Mouse (Mus musculus) gastrocnemius, postnatal 25 days (tissue): ENCODE data around the gene Vamp8. TPM values are rescaled to one million over a fixed set of nuclear protein-coding genes. Genes with fewer than 3 reads are reported as not detected.

ENCODE experiments used
- DNase-seq: peaks from one replicate; pipeline ENCODE4 v3.0.0; 2022
- total RNA-seq, 2 experiments: library from RNA; stranded (reverse); gene quantifications; 1 replicate in 1 of 2; 2 replicates in 1 of 2; pipeline ENCODE4 v1.2.3; 2021

Vamp8 gene
- total RNA-seq, 2 experiments from 2014 or later, result 44.2 to 49.7 TPM

DNA sequence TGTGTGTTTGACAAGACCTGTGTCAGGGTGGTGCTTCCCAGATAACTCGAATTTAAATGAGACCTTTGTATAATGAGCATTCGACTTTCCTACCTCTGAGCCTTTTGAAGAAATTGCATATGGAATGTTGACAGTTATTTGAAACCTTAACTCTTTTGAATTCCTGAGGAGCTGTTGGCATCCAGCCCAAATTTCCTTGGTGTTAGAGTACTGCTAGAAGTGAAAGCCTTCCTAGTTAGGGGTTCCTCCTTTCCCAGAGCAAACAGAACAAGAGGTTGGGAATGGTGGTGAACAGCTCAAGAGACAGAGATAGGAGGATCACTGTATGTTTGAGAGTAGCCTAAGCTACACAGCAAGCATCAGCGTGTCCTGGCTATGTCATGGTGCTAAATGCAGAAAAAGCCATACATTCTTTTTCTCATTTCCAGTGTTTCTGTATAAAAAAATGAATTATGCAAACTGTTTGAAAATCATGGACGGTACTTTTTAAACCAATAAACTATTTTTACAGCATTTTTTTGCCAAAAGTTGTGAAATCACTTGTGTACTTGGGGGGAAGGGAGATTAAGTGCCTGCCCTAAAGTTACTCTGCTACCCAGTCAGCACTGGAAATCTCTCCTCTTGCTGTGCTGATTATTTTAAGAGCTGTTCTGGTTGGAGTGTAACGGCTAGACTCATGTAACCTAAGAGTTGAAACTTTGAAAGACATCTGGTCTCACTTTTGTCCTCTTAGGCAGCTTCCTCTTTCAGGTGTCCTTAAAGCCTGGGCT is 37.7 kb downstream of the Vamp8 start:
- DNase-seq, result no peak

DNA sequence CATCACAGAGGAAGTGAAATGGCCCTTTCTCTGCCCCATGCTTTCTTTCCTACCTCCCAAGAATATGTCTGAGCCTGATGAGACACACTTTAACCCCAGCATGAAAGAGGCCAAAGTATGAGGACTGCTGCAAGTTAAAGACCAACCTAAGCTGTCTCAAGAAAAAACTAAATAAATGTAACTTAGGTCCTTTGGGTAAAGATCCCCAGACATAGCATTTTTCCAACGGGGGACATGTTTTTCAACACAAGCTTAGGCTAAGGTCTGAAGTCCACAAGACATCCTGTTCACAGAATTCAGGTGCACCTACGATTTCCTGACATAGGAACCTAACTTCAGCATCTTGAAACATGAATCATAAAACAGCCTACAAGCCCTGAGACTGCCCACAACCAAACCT is 40.3 kb downstream of the Vamp8 start:
- no peak for DNase-seq

- no peak for DNase-seq
Measured at GRCm38 (mm10) chr6:72348411-72348810, 42.1 kb downstream of the Vamp8 start.

DNA sequence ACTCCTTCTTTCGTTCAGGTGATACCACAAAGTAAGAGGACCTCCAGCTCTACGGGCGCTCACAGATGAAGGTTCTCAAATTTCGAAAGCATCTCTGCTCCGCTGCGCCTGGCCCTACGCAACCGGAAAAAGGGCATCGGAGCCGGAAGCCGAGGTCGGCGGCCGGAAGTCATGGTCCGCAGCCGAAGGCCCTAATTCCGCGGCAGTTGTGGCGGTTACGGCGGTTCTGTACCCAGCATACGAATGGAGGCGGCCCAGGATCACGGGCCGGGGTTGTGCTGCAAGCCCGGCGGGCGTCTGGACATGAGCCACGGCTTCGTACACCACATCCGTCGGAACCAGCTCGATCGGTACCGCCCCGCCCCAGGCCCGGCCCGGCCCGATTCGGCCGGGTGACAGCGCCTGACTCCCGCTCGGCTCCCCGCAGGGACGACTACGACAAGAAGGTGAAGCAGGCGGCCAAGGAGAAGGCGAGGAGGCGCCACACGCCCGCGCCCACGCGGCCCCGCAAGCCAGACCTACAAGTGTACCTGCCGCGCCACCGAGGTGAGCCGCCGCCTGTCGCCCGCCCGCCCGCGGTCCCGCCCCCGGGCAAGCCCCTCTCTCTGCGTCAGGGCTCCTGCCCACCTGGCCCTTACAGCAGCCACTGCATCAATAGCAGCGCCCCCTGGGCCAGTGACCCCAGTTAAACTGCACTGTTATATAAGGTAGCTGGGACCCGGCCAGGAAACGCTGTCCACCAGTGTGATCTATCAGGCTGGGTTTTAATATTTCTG is 43.1 kb downstream of the Vamp8 start, which contains the start of gene 0610030E20Rik:
TSS of gene 0610030E20Rik (plus strand) at position 152 of the 776 bp plus-strand sequence.
- DNase-seq, result peak; percentile 79

DNA sequence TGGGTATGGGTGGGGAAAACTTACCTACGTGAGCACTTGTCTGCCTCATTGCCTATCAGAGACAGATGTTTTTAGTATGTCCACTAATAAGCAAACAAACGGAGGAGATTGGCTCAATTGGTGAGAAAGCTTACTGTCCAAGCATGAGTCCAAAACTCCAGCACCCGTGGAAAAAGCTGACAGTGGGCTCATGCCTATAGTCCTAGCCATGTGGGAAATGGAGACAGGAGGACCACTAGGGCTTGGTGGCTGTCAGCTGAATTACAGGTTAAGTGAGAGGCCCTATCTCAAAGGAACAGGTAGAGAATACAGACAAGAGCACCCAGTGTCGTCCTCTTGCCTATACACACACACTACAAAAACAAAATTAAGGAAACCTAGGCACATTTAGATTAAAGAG is 44.2 kb downstream of the Vamp8 start:
- DNase-seq, result no peak

DNA sequence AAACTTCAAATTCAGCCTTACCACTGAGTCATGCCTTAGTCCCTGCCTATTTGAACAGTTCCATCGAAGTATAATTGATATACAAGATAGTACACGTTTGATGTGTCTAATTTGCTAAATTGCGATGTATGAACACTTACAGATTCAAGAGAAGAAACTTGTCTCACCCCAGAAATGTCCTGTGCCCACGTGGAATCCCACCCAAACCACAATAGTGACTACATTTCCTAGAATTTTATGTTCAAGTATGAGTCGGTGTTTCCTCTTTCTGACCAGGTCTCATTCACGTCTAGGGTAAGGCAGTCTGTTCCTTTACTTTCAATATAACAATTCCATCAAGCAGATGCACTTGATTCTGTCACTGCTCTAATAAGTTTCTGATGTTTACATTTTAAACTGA is 44.9 kb downstream of the Vamp8 start:
- no peak for DNase-seq

- DNase-seq, result peak; percentile 91
Measured at GRCm38 (mm10) chr6:72345074-72345567, 45.4 kb downstream of the Vamp8 start, which contains the start of gene Usp39. Usp39 (minus strand) TSS chr6:72345184.

DNA sequence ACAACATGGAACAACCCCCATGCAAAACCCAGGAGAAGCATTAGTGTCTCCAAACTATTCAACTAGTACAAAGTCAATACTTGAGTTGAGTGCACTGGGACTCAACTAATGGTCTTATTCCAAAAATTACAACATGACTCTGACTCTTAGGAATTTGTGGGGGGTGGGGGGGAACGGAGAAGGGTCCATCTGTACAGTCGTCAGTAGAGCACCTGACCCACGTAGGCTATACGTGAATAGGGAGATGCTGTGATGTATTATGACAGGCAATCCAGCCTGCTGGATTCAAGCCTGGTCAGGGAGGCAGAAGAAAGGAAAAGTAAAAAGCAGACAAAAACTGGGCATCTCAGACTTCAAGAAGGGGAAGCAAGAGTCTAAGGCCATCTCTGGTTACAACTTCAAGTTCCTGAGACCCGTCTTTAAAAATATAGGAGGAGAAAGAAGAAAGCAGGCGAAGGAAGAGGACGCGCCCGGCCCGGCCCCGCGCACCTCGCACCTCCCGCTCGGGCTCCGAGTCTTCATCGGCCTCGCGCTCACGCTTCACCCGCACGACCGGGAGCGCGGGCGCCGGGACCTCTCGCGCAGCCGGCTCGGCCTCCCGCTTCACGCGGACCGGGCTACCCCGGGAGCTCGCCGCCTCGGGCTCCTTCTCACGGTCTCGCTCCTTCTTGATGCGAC is 46.0 kb downstream of the Vamp8 start:
- DNase-seq, result no peak

DNA sequence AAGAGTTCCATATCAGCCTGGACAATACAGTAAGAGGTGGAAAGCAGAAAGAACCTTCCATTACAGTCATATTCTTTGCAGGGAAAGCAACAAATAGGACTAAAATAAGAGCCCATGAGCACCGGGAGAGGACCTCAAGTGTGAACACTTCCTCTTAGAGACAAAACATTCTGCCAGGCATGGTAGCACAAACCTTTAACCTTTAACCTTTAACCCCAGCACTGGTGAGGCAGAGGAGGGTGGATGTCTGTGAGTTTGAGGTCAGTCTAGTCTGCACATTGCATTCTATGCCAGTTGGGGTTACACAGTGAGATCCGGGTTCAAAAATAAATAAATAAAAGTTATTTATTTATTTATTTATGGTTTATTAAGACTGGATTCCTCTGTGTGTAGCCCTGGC is 50.0 kb downstream of the Vamp8 start:
- no peak for DNase-seq

Other genes with a start within 250 kb of the Vamp8 start
- 1 to 10 TPM; 4.5 to 7.8 TPM for gene Atoh8, start 155.1 kb downstream of the Vamp8 start, total RNA-seq
- not detected for gene Sftpb, start 86.1 kb downstream of the Vamp8 start, total RNA-seq
- gene Usp39, start 45.5 kb downstream of the Vamp8 start, total RNA-seq, result 10 to 100 TPM; 18.6 to 20.3 TPM
- 10 to 100 TPM; 11.2 to 12.8 TPM for gene 0610030E20Rik, start 43.4 kb downstream of the Vamp8 start, total RNA-seq
- 10 to 100 TPM; 14.8 to 17.3 TPM for gene Tmem150a, start 35.3 kb downstream of the Vamp8 start, total RNA-seq
- gene Rnf181, start 23.7 kb downstream of the Vamp8 start, total RNA-seq, result 10 to 100 TPM; 23.8 to 28.8 TPM
- gene Vamp5, start 10.2 kb downstream of the Vamp8 start, total RNA-seq, result 10 to 100 TPM; 97.2 to 99.9 TPM
- gene Ggcx, start 23.6 kb upstream of the Vamp8 start, total RNA-seq, result 10 to 100 TPM; 12.3 to 16.4 TPM
- gene Mat2a, start 48.9 kb upstream of the Vamp8 start, total RNA-seq, result 100 to 1,000 TPM; 113 to 118 TPM
- 1 to 10 TPM in 1 of 2 experiments, under 1 TPM in 1; 1.00 to 1.3 TPM for gene Sh2d6, start 131.0 kb upstream of the Vamp8 start, total RNA-seq
- 10 to 100 TPM in 1 of 2 experiments, 1 to 10 TPM in 1; 8.1 to 10.5 TPM for gene Capg, start 153.7 kb upstream of the Vamp8 start, total RNA-seq
- gene Elmod3, start 207.7 kb upstream of the Vamp8 start, total RNA-seq, result 1 to 10 TPM; 8.6 to 9.3 TPM
- 10 to 100 TPM; 55.9 to 73.4 TPM for gene Retsat, start 207.8 kb upstream of the Vamp8 start, total RNA-seq
- 10 to 100 TPM; 20.6 to 22.9 TPM for gene Tgoln1, start 226.3 kb upstream of the Vamp8 start, total RNA-seq